Mouse (Mus musculus): ENCODE data around the gene Prdm9. TPM values are rescaled to one million over a fixed set of nuclear protein-coding genes. Genes with fewer than 3 reads are reported as not detected.
A peak's percentile ranks its signal among the peaks of the same experiment; 100 is the strongest.
"Not testable (repeated sequence)": the region's sequence is repeated elsewhere in the genome, so short reads cannot be mapped to it uniquely, and the experiment has no call there.

The Prdm9 gene
- polyA plus RNA-seq, 1 experiment = 7.9 TPM

DNA sequence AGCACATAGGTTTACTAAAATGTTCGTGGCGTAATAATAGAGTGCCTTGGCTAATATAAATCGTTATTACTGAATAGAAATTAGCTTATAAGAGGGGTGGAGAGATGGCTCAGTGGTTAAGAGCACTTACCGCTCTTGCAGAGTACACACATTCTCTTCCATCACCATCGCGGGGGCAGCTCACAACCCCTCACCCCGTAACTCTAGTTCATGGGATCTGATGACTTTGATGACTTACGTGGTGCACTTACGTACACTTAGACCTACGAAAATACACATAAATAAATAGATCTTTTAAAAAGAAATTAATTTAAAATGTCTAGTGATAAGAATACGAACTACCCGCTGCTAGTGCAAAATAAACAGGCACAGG is 760 bp upstream of the Prdm9 start:
- H3K9ac ChIP-seq (ENCODE audit: low read depth, poor library complexity, severe bottlenecking) = peak overlapping the region; percentile 78
- H3K27ac ChIP-seq (ENCODE audit: insufficient read depth, low read length) = no peak overlapping the region
- H3K36me3 ChIP-seq (ENCODE audit: control insufficient read depth, insufficient read depth, low read length, poor library complexity, severe bottlenecking) = no peaks in the 10 kb centered on the region
- H3K4me1 ChIP-seq (ENCODE audit: control insufficient read depth, insufficient read depth, low read length) = no peaks in the 10 kb centered on the region
- H3K4me3 ChIP-seq (ENCODE audit: low read depth, low read length) = peak overlapping the region; percentile 97
- TF ChIP-seq POLR2A (IDR thresholded peaks at IDR 0.05; ENCODE audit: insufficient read depth, low read length) (no peak), EP300 (IDR thresholded peaks at IDR 0.05; ENCODE audit: insufficient read depth, low read depth, low read length) (no peak), CTCF (IDR thresholded peaks at IDR 0.05; ENCODE audit: low read depth, low read length) (no peak)
- no peaks in the 10 kb centered on the region for H3K27me3 ChIP-seq (ENCODE audit: control insufficient read depth, insufficient read depth, low read length, poor library complexity, severe bottlenecking)
- H3K9me3 ChIP-seq (replicated peaks; ENCODE audit: control insufficient read depth, insufficient read depth, low read length, poor library complexity, severe bottlenecking) = no peaks in the 10 kb centered on the region

GRCm38 (mm10) chr17:15559946-15560345 is 4.2 kb downstream of the Prdm9 start:
- Histone ChIP-seq H3K9me3 (replicated peaks; ENCODE audit: control insufficient read depth, insufficient read depth, low read length, poor library complexity, severe bottlenecking) (no peaks in the 10 kb centered on the region), H3K27ac (ENCODE audit: insufficient read depth, low read length) (no peak overlapping the region), H3K4me1 (ENCODE audit: control insufficient read depth, insufficient read depth, low read length) (no peaks in the 10 kb centered on the region), H3K27me3 (ENCODE audit: control insufficient read depth, insufficient read depth, low read length, poor library complexity, severe bottlenecking) (no peaks in the 10 kb centered on the region; the same call in 1 of the 2 replicates), H3K36me3 (ENCODE audit: control insufficient read depth, insufficient read depth, low read length, poor library complexity, severe bottlenecking) (no peaks in the 10 kb centered on the region), H3K4me3 (ENCODE audit: low read depth, low read length) (no peak overlapping the region), H3K9ac (ENCODE audit: low read depth, poor library complexity, severe bottlenecking) (no peak overlapping the region)
- TF ChIP-seq EP300 (IDR thresholded peaks at IDR 0.05; ENCODE audit: insufficient read depth, low read depth, low read length) = no peak
- no peak for TF ChIP-seq CTCF (IDR thresholded peaks at IDR 0.05; ENCODE audit: low read depth, low read length)
- TF ChIP-seq POLR2A (IDR thresholded peaks at IDR 0.05; ENCODE audit: insufficient read depth, low read length) = no peak

- Histone ChIP-seq H3K9me3 (replicated peaks; ENCODE audit: control insufficient read depth, insufficient read depth, low read length, poor library complexity, severe bottlenecking) (no peaks in the 10 kb centered on the region), H3K36me3 (ENCODE audit: control insufficient read depth, insufficient read depth, low read length, poor library complexity, severe bottlenecking) (no peaks in the 10 kb centered on the region), H3K4me3 (ENCODE audit: low read depth, low read length) (no peak overlapping the region), H3K27ac (ENCODE audit: insufficient read depth, low read length) (no peak overlapping the region), H3K27me3 (ENCODE audit: control insufficient read depth, insufficient read depth, low read length, poor library complexity, severe bottlenecking) (no peaks in the 10 kb centered on the region), H3K9ac (ENCODE audit: low read depth, poor library complexity, severe bottlenecking) (no peak overlapping the region), H3K4me1 (ENCODE audit: control insufficient read depth, insufficient read depth, low read length) (no peaks in the 10 kb centered on the region)
- TF ChIP-seq POLR2A (IDR thresholded peaks at IDR 0.05; ENCODE audit: insufficient read depth, low read length) (no peak), CTCF (IDR thresholded peaks at IDR 0.05; ENCODE audit: low read depth, low read length) (no peak), EP300 (IDR thresholded peaks at IDR 0.05; ENCODE audit: insufficient read depth, low read depth, low read length) (no peak)
These were observed 14.4 kb downstream of the Prdm9 start for GRCm38 (mm10) chr17:15549713-15550112.

DNA sequence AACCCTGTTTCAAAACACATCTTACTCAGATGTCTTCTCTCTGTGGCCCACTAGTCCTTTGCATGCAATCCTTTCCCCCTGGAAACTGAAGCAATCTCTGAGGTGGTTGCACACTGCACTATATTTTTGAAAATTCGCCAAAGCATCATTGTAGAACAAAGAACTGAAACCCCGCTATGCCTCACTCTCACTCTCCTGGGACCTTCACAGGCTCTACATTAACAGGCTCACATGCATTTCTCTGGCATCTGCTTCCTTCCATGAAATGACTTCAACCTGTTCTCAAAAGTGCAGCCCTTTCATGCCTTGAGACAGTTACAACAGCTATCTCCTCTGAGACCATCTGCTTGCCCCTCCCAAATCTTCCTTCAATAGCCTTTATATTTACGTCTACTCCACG is 17.7 kb downstream of the Prdm9 start:
- H3K36me3 ChIP-seq (ENCODE audit: control insufficient read depth, insufficient read depth, low read length, poor library complexity, severe bottlenecking) = no peaks in the 10 kb centered on the region
- no peaks in the 10 kb centered on the region for H3K27me3 ChIP-seq (ENCODE audit: control insufficient read depth, insufficient read depth, low read length, poor library complexity, severe bottlenecking)
- no peak overlapping the region for H3K27ac ChIP-seq (ENCODE audit: insufficient read depth, low read length)
- TF ChIP-seq EP300 (IDR thresholded peaks at IDR 0.05; ENCODE audit: insufficient read depth, low read depth, low read length) (no peak), POLR2A (IDR thresholded peaks at IDR 0.05; ENCODE audit: insufficient read depth, low read length) (no peak), CTCF (IDR thresholded peaks at IDR 0.05; ENCODE audit: low read depth, low read length) (no peak)
- H3K9ac ChIP-seq (ENCODE audit: low read depth, poor library complexity, severe bottlenecking) = no peak overlapping the region
- H3K9me3 ChIP-seq (replicated peaks; ENCODE audit: control insufficient read depth, insufficient read depth, low read length, poor library complexity, severe bottlenecking) = no peaks in the 10 kb centered on the region
- no peak overlapping the region for H3K4me3 ChIP-seq (ENCODE audit: low read depth, low read length)
- no peaks in the 10 kb centered on the region for H3K4me1 ChIP-seq (ENCODE audit: control insufficient read depth, insufficient read depth, low read length)

GRCm38 (mm10) chr17:15543868-15544267 is 20.3 kb downstream of the Prdm9 start:
- H3K9me3 ChIP-seq (replicated peaks; ENCODE audit: control insufficient read depth, insufficient read depth, low read length, poor library complexity, severe bottlenecking); H3K36me3 ChIP-seq (ENCODE audit: control insufficient read depth, insufficient read depth, low read length, poor library complexity, severe bottlenecking); H3K4me1 ChIP-seq (ENCODE audit: control insufficient read depth, insufficient read depth, low read length); H3K27me3 ChIP-seq (ENCODE audit: control insufficient read depth, insufficient read depth, low read length, poor library complexity, severe bottlenecking); H3K9ac ChIP-seq (ENCODE audit: low read depth, poor library complexity, severe bottlenecking); H3K27ac ChIP-seq (ENCODE audit: insufficient read depth, low read length): not testable (repeated sequence)
- H3K4me3 ChIP-seq (ENCODE audit: low read depth, low read length) = peak overlapping the region; percentile 47

GRCm38 (mm10) chr17:15540309-15540708 is 23.8 kb downstream of the Prdm9 start:
- TF ChIP-seq CTCF (IDR thresholded peaks at IDR 0.05; ENCODE audit: low read depth, low read length) (no peak), EP300 (IDR thresholded peaks at IDR 0.05; ENCODE audit: insufficient read depth, low read depth, low read length) (no peak), POLR2A (IDR thresholded peaks at IDR 0.05; ENCODE audit: insufficient read depth, low read length) (no peak)
- H3K36me3 ChIP-seq (ENCODE audit: control insufficient read depth, insufficient read depth, low read length, poor library complexity, severe bottlenecking) = no peaks in the 10 kb centered on the region
- H3K4me3 ChIP-seq (ENCODE audit: low read depth, low read length) = no peak overlapping the region
- H3K9me3 ChIP-seq (replicated peaks; ENCODE audit: control insufficient read depth, insufficient read depth, low read length, poor library complexity, severe bottlenecking) = no peaks in the 10 kb centered on the region
- no peak overlapping the region for H3K9ac ChIP-seq (ENCODE audit: low read depth, poor library complexity, severe bottlenecking)
- H3K4me1 ChIP-seq (ENCODE audit: control insufficient read depth, insufficient read depth, low read length) = no peaks in the 10 kb centered on the region
- no peak overlapping the region for H3K27ac ChIP-seq (ENCODE audit: insufficient read depth, low read length)
- H3K27me3 ChIP-seq (ENCODE audit: control insufficient read depth, insufficient read depth, low read length, poor library complexity, severe bottlenecking) = peaks cover 6% of the 10 kb centered on the region

Measured in ES-Bruce4 (cell line).